Comparison of ENCODE assay signal across 8 mouse cellular contexts in the genomic region with DNA sequence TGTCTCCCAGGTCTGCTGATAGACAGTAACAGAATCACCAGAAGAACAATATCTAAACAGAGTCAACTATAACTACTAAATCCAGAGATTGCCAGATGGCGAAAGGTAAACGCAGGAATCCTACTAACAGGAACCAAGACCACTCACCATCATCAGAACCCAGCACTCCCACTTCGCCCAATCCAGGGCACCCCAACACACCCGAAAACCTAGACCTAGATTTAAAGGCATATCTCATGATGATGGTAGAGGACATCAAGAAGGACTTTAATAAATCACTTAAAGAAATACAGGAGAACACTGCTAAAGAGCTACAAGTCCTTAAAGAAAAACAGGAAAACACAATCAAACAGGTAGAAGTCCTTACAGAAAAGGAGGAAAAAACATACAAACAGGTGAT.
A peak's percentile ranks its signal among the peaks of the same experiment; 100 is the strongest.
DNase-seq lines count a peak whose midpoint lies in the region; TF ChIP-seq lines count a peak whose summit lies in the region.
"Not testable (repeated sequence)": the region's sequence is repeated elsewhere in the genome, so short reads cannot be mapped to it uniquely, and the experiment has no call there.

No protein-coding gene starts in this region.

- H3K27me3 ChIP-seq in heart, adult 2 months (ENCODE audit: control insufficient read depth, insufficient read depth, low read length): not testable (repeated sequence)

- not testable (repeated sequence) for TF ChIP-seq POLR2A in heart, adult 2 months (IDR thresholded peaks at IDR 0.05; ENCODE audit: insufficient read depth, low read depth, low read length)

- peak; percentile 11 to 25 for DNase-seq in adrenal gland, adult 18-20 months (ENCODE audit: low spot score in 2 of 2)
- DNase-seq in cerebellum, postnatal 4 days (ENCODE audit: low spot score in 2 of 2): peak; percentile 5 to 33
- peak; percentile 12 to 24 for DNase-seq in heart, adult 2 months
- peak; percentile 8 for DNase-seq in kidney, postnatal 14 days
- peak; percentile 1 to 3 for DNase-seq in left cerebral cortex, adult 18-20 months (ENCODE audit: low spot score in 2 of 2)
- peak; percentile 25 for DNase-seq in lung, postnatal 4 days
- peak; percentile 2 to 14 for DNase-seq in spleen, postnatal 14 days (ENCODE audit: low spot score in 2 of 2)
- peak; percentile 37 for DNase-seq in urinary bladder, adult 2 months (ENCODE audit: low spot score)

- H3K4me3 ChIP-seq in heart, adult 2 months: not testable (repeated sequence)

- not testable (repeated sequence) for H3K27ac ChIP-seq in heart, adult 2 months

- 83% methylated on average over 4 of the region's 4 CpGs for WGBS in heart, adult 2 months

- H3K36me3 ChIP-seq in heart, adult 2 months (ENCODE audit: control insufficient read depth, insufficient read depth, low read length): not testable (repeated sequence)

- TF ChIP-seq CTCF in heart, adult 2 months (IDR thresholded peaks at IDR 0.05): not testable (repeated sequence)

- H3K79me2 ChIP-seq in heart, adult 2 months (replicated peaks; ENCODE audit: control insufficient read depth, insufficient read depth, low read length): not testable (repeated sequence)

- not testable (repeated sequence) for H3K4me1 ChIP-seq in heart, adult 2 months (ENCODE audit: control insufficient read depth, insufficient read depth, low read length)

- not testable (repeated sequence) for H3K9ac ChIP-seq in heart, adult 2 months (ENCODE audit: low read depth, low read length)

- not testable (repeated sequence) for TF ChIP-seq EP300 in heart, adult 2 months (IDR thresholded peaks at IDR 0.05; ENCODE audit: insufficient read depth, low read depth, low read length)

- intact Hi-C loops in heart, adult 2 months (cut with DNase I): not testable (repeated sequence)
